14 mouse cellular contexts compared by ENCODE assay signal in genomic region chr9:116802602-116803001, GRCm38 (mm10).
DNase-seq lines count a peak whose midpoint lies in the region; ATAC-seq and TF ChIP-seq lines count a peak whose summit lies in the region.
"Had no signal": no experiment of that assay in that cellular context is flagged by ENCODE, and none has a peak within 500 bp of the region (broad histone marks: within the 10 kb centered on the region; RNA-seq: fewer than 3 reads in every experiment).

No protein-coding gene starts in this region.

- 62% methylated on average over 7 of the region's 7 CpGs for WGBS in forebrain, postnatal 0 days
- WGBS in forebrain, embryonic 13.5 days = 78% methylated on average over 7 of the region's 7 CpGs

- H3K27ac ChIP-seq in forebrain, postnatal 0 days (ENCODE audit: low read depth, low read length) = no peak overlapping the region
- H3K27ac ChIP-seq in forebrain, embryonic 13.5 days = no peak overlapping the region
- H3K27ac ChIP-seq: hindbrain, embryonic 13.5 days; limb, embryonic 10.5 days had no signal

- peaks cover 5% of the 10 kb centered on the region for H3K4me1 ChIP-seq in forebrain, postnatal 0 days (ENCODE audit: insufficient read depth)
- H3K4me1 ChIP-seq in forebrain, embryonic 13.5 days = peaks cover 9% of the 10 kb centered on the region

- no peak overlapping the region for H3K9ac ChIP-seq in forebrain, postnatal 0 days
- H3K9ac ChIP-seq in forebrain, embryonic 13.5 days = no peak overlapping the region
- H3K9ac ChIP-seq: hindbrain, embryonic 13.5 days had no signal

- no peaks in the 10 kb centered on the region for H3K36me3 ChIP-seq in forebrain, postnatal 0 days (ENCODE audit: insufficient read depth)
- H3K36me3 ChIP-seq in forebrain, embryonic 13.5 days (ENCODE audit: poor library complexity, severe bottlenecking) = no peaks in the 10 kb centered on the region
- H3K36me3 ChIP-seq: hindbrain, embryonic 13.5 days; limb, embryonic 10.5 days had no signal

- H3K27me3 ChIP-seq in forebrain, postnatal 0 days (ENCODE audit: insufficient read depth, low read length) = peaks cover 16% of the 10 kb centered on the region
- H3K27me3 ChIP-seq in forebrain, embryonic 13.5 days = peaks cover 62% of the 10 kb centered on the region

- peak; percentile 71 for TF ChIP-seq CTCF in forebrain, postnatal 0 days (IDR thresholded peaks at IDR 0.05; ENCODE audit: low read depth)

- H3K9me3 ChIP-seq in forebrain, postnatal 0 days (ENCODE audit: low read length) = no peaks in the 10 kb centered on the region
- no peaks in the 10 kb centered on the region for H3K9me3 ChIP-seq in forebrain, embryonic 13.5 days (replicated peaks)
- H3K9me3 ChIP-seq: hindbrain, embryonic 13.5 days; limb, embryonic 10.5 days had no signal

- no peak overlapping the region for H3K4me3 ChIP-seq in forebrain, postnatal 0 days (ENCODE audit: low read depth, low read length)
- H3K4me3 ChIP-seq in forebrain, embryonic 13.5 days = no peak overlapping the region
- H3K4me3 ChIP-seq: erythroblast, embryonic 14.5 days; hindbrain, embryonic 13.5 days; limb, embryonic 10.5 days had no signal

- peak; percentile 58 for DNase-seq in forebrain, postnatal 0 days
- peak; percentile 23 for DNase-seq in layer of hippocampus, adult 11-12 months (ENCODE audit: low spot score)
- DNase-seq in layer of hippocampus, adult 9-10 months (ENCODE audit: low spot score) = no peak
- DNase-seq in urinary bladder, postnatal 14 days (ENCODE audit: low spot score) = peak; percentile 24
- DNase-seq in urinary bladder, postnatal 25 days (ENCODE audit: low spot score) = no peak
- no peak for DNase-seq in natural killer cell, adult 2 months (ENCODE audit: low spot score in 2 of 2)
- no peak for DNase-seq in urinary bladder, postnatal 10 days (ENCODE audit: low spot score)
- DNase-seq: lung, adult 2 months; thymus, postnatal 36 days had no signal

- no peak overlapping the region for H3K4me2 ChIP-seq in forebrain, postnatal 0 days (ENCODE audit: low read depth)
- H3K4me2 ChIP-seq in forebrain, embryonic 13.5 days = no peak overlapping the region
- H3K4me2 ChIP-seq: hindbrain, embryonic 13.5 days had no signal

- peak; percentile 44; the same call in 1 of the 2 replicates for ATAC-seq in forebrain, postnatal 0 days
- no peak for ATAC-seq in forebrain, embryonic 13.5 days
- ATAC-seq: CD4-positive, CD25-positive, alpha-beta regulatory T cell, adult 4 months had no signal

Comparison
In these comparisons a context has a peak if more than half of its experiments do, and no peak if none do; other contexts are left out.
1. DNase-seq: peak in forebrain, postnatal 0 days (single experiment), layer of hippocampus, adult 11-12 months (single experiment) and urinary bladder, postnatal 14 days (single experiment); none in layer of hippocampus, adult 9-10 months (single experiment), urinary bladder, postnatal 25 days (single experiment), natural killer cell, adult 2 months (0 of 2) and urinary bladder, postnatal 10 days (single experiment).